Mouse (Mus musculus): Measurements from ENCODE around the gene Osbpl2. TPM values are rescaled to one million over a fixed set of nuclear protein-coding genes. Genes with fewer than 3 reads are reported as not detected.

Gene Osbpl2
- polyA plus RNA-seq, 1 experiment from 2014 or later = 59.9 TPM

GRCm38 (mm10) chr2:180127675-180128074 lies 8.6 kb downstream of the Osbpl2 start:
- 62% methylated on average over 1 of the region's 1 CpGs for WGBS
- Histone ChIP-seq H3K4me1 (ENCODE audit: control insufficient read depth, insufficient read depth, low read length) (no peaks in the 10 kb centered on the region), H3K9ac (ENCODE audit: low read length) (no peak overlapping the region), H3K36me3 (ENCODE audit: control insufficient read depth, insufficient read depth, low read length) (peaks cover 7% of the 10 kb centered on the region; the same call in 1 of the 2 replicates), H3K9me3 (replicated peaks; ENCODE audit: control insufficient read depth, low read length) (no peaks in the 10 kb centered on the region), H3K4me3 (ENCODE audit: low read depth, low read length) (no peak overlapping the region), H3K27me3 (replicated peaks; ENCODE audit: control insufficient read depth, insufficient read depth, low read length) (no peaks in the 10 kb centered on the region), H3K27ac (ENCODE audit: low read depth, low read length) (no peak overlapping the region), H3K4me2 (ENCODE audit: low read length) (no peak overlapping the region)
- no peak for ATAC-seq
- no peak for DNase-seq (ENCODE audit: low spot score)

DNA sequence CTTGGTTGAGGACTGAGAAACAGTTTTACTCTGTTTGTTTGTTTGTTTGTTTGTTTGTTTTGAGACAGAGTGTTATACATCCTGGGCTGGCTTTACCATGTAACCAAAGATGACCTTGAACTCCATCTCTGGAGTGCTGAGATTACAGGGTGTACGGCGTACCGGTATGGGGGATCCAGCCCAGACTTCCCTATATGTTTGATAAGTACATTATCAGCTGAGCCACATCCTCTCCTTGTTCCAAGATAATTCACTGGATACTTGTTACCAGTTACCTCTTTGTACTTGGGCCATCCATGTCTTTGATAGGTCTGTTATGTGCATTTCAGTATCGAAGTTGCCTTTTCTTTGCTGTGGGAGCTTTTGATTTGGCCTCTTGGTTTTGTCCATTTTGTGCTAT lies 14.1 kb downstream of the Osbpl2 start:
- ATAC-seq (no peak), DNase-seq (ENCODE audit: low spot score) (no peak)
- Histone ChIP-seq H3K9ac (ENCODE audit: low read length) (no peak overlapping the region), H3K36me3 (ENCODE audit: control insufficient read depth, insufficient read depth, low read length) (peaks cover 1% of the 10 kb centered on the region; the same call in 1 of the 2 replicates), H3K4me2 (ENCODE audit: low read length) (no peak overlapping the region), H3K4me1 (ENCODE audit: control insufficient read depth, insufficient read depth, low read length) (no peaks in the 10 kb centered on the region), H3K27me3 (replicated peaks; ENCODE audit: control insufficient read depth, insufficient read depth, low read length) (no peaks in the 10 kb centered on the region), H3K27ac (ENCODE audit: low read depth, low read length) (no peak overlapping the region), H3K9me3 (replicated peaks; ENCODE audit: control insufficient read depth, low read length) (no peaks in the 10 kb centered on the region), H3K4me3 (ENCODE audit: low read depth, low read length) (no peak overlapping the region)
- WGBS = 98% methylated on average over 4 of the region's 4 CpGs

GRCm38 (mm10) chr2:180133911-180134310 lies 14.8 kb downstream of the Osbpl2 start:
- no peak for DNase-seq (ENCODE audit: low spot score)
- H3K36me3 ChIP-seq (ENCODE audit: control insufficient read depth, insufficient read depth, low read length) = peaks cover 8% of the 10 kb centered on the region; the same call in 1 of the 2 replicates
- 90% methylated on average over 3 of the region's 3 CpGs for WGBS

GRCm38 (mm10) chr2:180135414-180135813 lies 16.3 kb downstream of the Osbpl2 start:
- 91% methylated on average over 5 of the region's 5 CpGs for WGBS
- H3K9me3 ChIP-seq (replicated peaks; ENCODE audit: control insufficient read depth, low read length) = no peaks in the 10 kb centered on the region
- no peak overlapping the region for H3K9ac ChIP-seq (ENCODE audit: low read length)
- no peaks in the 10 kb centered on the region for H3K27me3 ChIP-seq (replicated peaks; ENCODE audit: control insufficient read depth, insufficient read depth, low read length)
- H3K4me3 ChIP-seq (ENCODE audit: low read depth, low read length) = no peak overlapping the region
- no peak for ATAC-seq
- H3K4me1 ChIP-seq (ENCODE audit: control insufficient read depth, insufficient read depth, low read length) = no peaks in the 10 kb centered on the region
- peaks cover 23% of the 10 kb centered on the region for H3K36me3 ChIP-seq (ENCODE audit: control insufficient read depth, insufficient read depth, low read length)
- no peak for DNase-seq (ENCODE audit: low spot score)
- no peak overlapping the region for H3K4me2 ChIP-seq (ENCODE audit: low read length)
- no peak overlapping the region for H3K27ac ChIP-seq (ENCODE audit: low read depth, low read length)

More at GRCm38 (mm10) chr2:180133911-180134310, 14.8 kb downstream of the Osbpl2 start:
- H3K27ac ChIP-seq (ENCODE audit: low read depth, low read length) = no peak overlapping the region
- no peaks in the 10 kb centered on the region for H3K4me1 ChIP-seq (ENCODE audit: control insufficient read depth, insufficient read depth, low read length)
- no peaks in the 10 kb centered on the region for H3K27me3 ChIP-seq (replicated peaks; ENCODE audit: control insufficient read depth, insufficient read depth, low read length)
- no peak overlapping the region for H3K9ac ChIP-seq (ENCODE audit: low read length)
- H3K9me3 ChIP-seq (replicated peaks; ENCODE audit: control insufficient read depth, low read length) = no peaks in the 10 kb centered on the region
- H3K4me2 ChIP-seq (ENCODE audit: low read length) = no peak overlapping the region
- no peak for ATAC-seq
- H3K4me3 ChIP-seq (ENCODE audit: low read depth, low read length) = no peak overlapping the region

- Histone ChIP-seq H3K9ac (ENCODE audit: low read length) (no peak overlapping the region), H3K4me2 (ENCODE audit: low read length) (no peak overlapping the region), H3K27me3 (replicated peaks; ENCODE audit: control insufficient read depth, insufficient read depth, low read length) (no peaks in the 10 kb centered on the region), H3K4me3 (ENCODE audit: low read depth, low read length) (no peak overlapping the region), H3K27ac (ENCODE audit: low read depth, low read length) (no peak overlapping the region), H3K36me3 (ENCODE audit: control insufficient read depth, insufficient read depth, low read length) (peaks cover 79% of the 10 kb centered on the region), H3K9me3 (replicated peaks; ENCODE audit: control insufficient read depth, low read length) (no peaks in the 10 kb centered on the region), H3K4me1 (ENCODE audit: control insufficient read depth, insufficient read depth, low read length) (no peaks in the 10 kb centered on the region)
- 89% methylated on average over 2 of the region's 2 CpGs for WGBS
- DNase-seq (ENCODE audit: low spot score) = no peak
- ATAC-seq = no peak
These were observed 27.0 kb downstream of the Osbpl2 start for GRCm38 (mm10) chr2:180146091-180146490.

- Histone ChIP-seq H3K9ac (ENCODE audit: low read length) (no peak overlapping the region), H3K9me3 (replicated peaks; ENCODE audit: control insufficient read depth, low read length) (no peaks in the 10 kb centered on the region), H3K36me3 (ENCODE audit: control insufficient read depth, insufficient read depth, low read length) (peaks cover 80% of the 10 kb centered on the region), H3K4me2 (ENCODE audit: low read length) (no peak overlapping the region), H3K27me3 (replicated peaks; ENCODE audit: control insufficient read depth, insufficient read depth, low read length) (no peaks in the 10 kb centered on the region), H3K4me3 (ENCODE audit: low read depth, low read length) (no peak overlapping the region), H3K27ac (ENCODE audit: low read depth, low read length) (no peak overlapping the region), H3K4me1 (ENCODE audit: control insufficient read depth, insufficient read depth, low read length) (no peaks in the 10 kb centered on the region)
- ATAC-seq = no peak
- no peak for DNase-seq (ENCODE audit: low spot score)
- 92% methylated on average over 6 of the region's 6 CpGs for WGBS
These were observed 28.3 kb downstream of the Osbpl2 start for GRCm38 (mm10) chr2:180147379-180147778.

DNA sequence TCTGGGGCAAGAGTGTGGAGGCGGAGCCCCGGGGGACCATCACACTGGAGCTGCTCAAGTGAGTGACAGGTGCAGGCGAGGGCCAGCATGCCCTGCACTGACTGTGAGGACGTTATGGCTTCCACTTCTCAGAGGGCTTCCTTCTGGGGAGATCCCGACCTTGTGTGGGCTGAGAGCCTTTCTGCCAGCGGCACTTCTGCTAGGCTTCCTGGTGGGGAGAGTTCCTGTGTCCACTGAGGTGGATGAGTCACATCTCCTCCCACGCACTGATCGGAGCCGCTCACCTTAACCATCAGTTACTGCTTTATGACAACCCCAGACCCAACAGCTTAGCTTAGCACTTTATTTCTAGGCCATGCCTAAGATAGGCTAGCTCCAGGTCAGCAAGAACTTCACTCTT lies 29.4 kb downstream of the Osbpl2 start:
- no peak for ATAC-seq
- no peak overlapping the region for H3K27ac ChIP-seq (ENCODE audit: low read depth, low read length)
- peaks cover 87% of the 10 kb centered on the region for H3K36me3 ChIP-seq (ENCODE audit: control insufficient read depth, insufficient read depth, low read length)
- H3K4me2 ChIP-seq (ENCODE audit: low read length) = no peak overlapping the region
- H3K9me3 ChIP-seq (replicated peaks; ENCODE audit: control insufficient read depth, low read length) = no peaks in the 10 kb centered on the region
- H3K4me1 ChIP-seq (ENCODE audit: control insufficient read depth, insufficient read depth, low read length) = no peaks in the 10 kb centered on the region
- H3K9ac ChIP-seq (ENCODE audit: low read length) = no peak overlapping the region
- H3K4me3 ChIP-seq (ENCODE audit: low read depth, low read length) = no peak overlapping the region
- no peak for DNase-seq (ENCODE audit: low spot score)
- no peaks in the 10 kb centered on the region for H3K27me3 ChIP-seq (replicated peaks; ENCODE audit: control insufficient read depth, insufficient read depth, low read length)
- whole genome bisulfite sequencing = 94% methylated on average over 9 of the region's 9 CpGs

GRCm38 (mm10) chr2:180154796-180155195 lies 35.7 kb downstream of the Osbpl2 start:
- 67% methylated on average over 3 of the region's 3 CpGs for WGBS
- Histone ChIP-seq H3K27ac (ENCODE audit: low read depth, low read length) (no peak overlapping the region), H3K9me3 (replicated peaks; ENCODE audit: control insufficient read depth, low read length) (no peaks in the 10 kb centered on the region), H3K36me3 (ENCODE audit: control insufficient read depth, insufficient read depth, low read length) (peaks cover 85% of the 10 kb centered on the region), H3K4me2 (ENCODE audit: low read length) (no peak overlapping the region), H3K27me3 (replicated peaks; ENCODE audit: control insufficient read depth, insufficient read depth, low read length) (no peaks in the 10 kb centered on the region), H3K9ac (ENCODE audit: low read length) (no peak overlapping the region), H3K4me3 (ENCODE audit: low read depth, low read length) (no peak overlapping the region), H3K4me1 (ENCODE audit: control insufficient read depth, insufficient read depth, low read length) (no peaks in the 10 kb centered on the region)
- ATAC-seq (no peak), DNase-seq (ENCODE audit: low spot score) (peak; percentile 19)

- Histone ChIP-seq H3K4me2 (ENCODE audit: low read length) (no peak overlapping the region), H3K27ac (ENCODE audit: low read depth, low read length) (no peak overlapping the region), H3K27me3 (replicated peaks; ENCODE audit: control insufficient read depth, insufficient read depth, low read length) (no peaks in the 10 kb centered on the region), H3K4me3 (ENCODE audit: low read depth, low read length) (no peak overlapping the region), H3K9ac (ENCODE audit: low read length) (no peak overlapping the region), H3K36me3 (ENCODE audit: control insufficient read depth, insufficient read depth, low read length) (peaks cover 85% of the 10 kb centered on the region), H3K9me3 (replicated peaks; ENCODE audit: control insufficient read depth, low read length) (no peaks in the 10 kb centered on the region), H3K4me1 (ENCODE audit: control insufficient read depth, insufficient read depth, low read length) (no peaks in the 10 kb centered on the region)
- 91% methylated on average over 3 of the region's 3 CpGs for WGBS
- DNase-seq (ENCODE audit: low spot score) (no peak), ATAC-seq (no peak)
These were observed 39.5 kb downstream of the Osbpl2 start for GRCm38 (mm10) chr2:180158627-180159026.

Measured in forebrain, embryonic 14.5 days (tissue).